ENCODE assay signal across 19 mouse cellular contexts in genomic region chr3:102022721-102023120, GRCm38 (mm10). TPM values are rescaled to one million over a fixed set of nuclear protein-coding genes. Genes with fewer than 3 reads are reported as not detected.
A peak's percentile ranks its signal among the peaks of the same experiment; 100 is the strongest.
DNase-seq lines count a peak whose midpoint lies in the region; ATAC-seq and TF ChIP-seq lines count a peak whose summit lies in the region.
"Had no signal": no experiment of that assay in that cellular context is flagged by ENCODE, and none has a peak within 500 bp of the region (broad histone marks: within the 10 kb centered on the region; RNA-seq: fewer than 3 reads in every experiment).

No protein-coding gene starts in this region.

- 0% methylated on average over 2 of the region's 2 CpGs for WGBS in embryonic facial prominence, embryonic 13.5 days
- WGBS in embryonic facial prominence, embryonic 10.5 days, result 19% methylated on average over 2 of the region's 2 CpGs
- 10% methylated on average over 2 of the region's 2 CpGs for WGBS in intestine, embryonic 15.5 days
- 10% methylated on average over 2 of the region's 2 CpGs for WGBS in intestine, postnatal 0 days
- 43% methylated on average over 2 of the region's 2 CpGs for WGBS in forebrain, embryonic 14.5 days
- WGBS in midbrain, embryonic 12.5 days, result 17% methylated on average over 1 of the region's 2 CpGs

- no peak for TF ChIP-seq CTCF in intestine, postnatal 0 days (IDR thresholded peaks at IDR 0.05; ENCODE audit: low read depth)

- no peak overlapping the region for H3K27ac ChIP-seq in embryonic facial prominence, embryonic 13.5 days
- H3K27ac ChIP-seq in embryonic facial prominence, embryonic 10.5 days (replicated peaks), result no peak overlapping the region
- no peak overlapping the region for H3K27ac ChIP-seq in intestine, embryonic 15.5 days
- no peak overlapping the region for H3K27ac ChIP-seq in intestine, postnatal 0 days (ENCODE audit: low read depth, low read length)
- H3K27ac ChIP-seq in forebrain, embryonic 14.5 days (ENCODE audit: low read depth, low read length), result peak overlapping the region; percentile 55; the same call in 1 of the 2 replicates
- peak overlapping the region; percentile 89 for H3K27ac ChIP-seq in midbrain, embryonic 12.5 days (replicated peaks)
- H3K27ac ChIP-seq: liver, embryonic 14.5 days had no signal

- DNase-seq in embryonic facial prominence, embryonic 10.5 days (ENCODE audit: low spot score), result no peak
- DNase-seq in forebrain, embryonic 14.5 days (ENCODE audit: low spot score), result no peak
- no peak for DNase-seq in adrenal gland, adult 8-10 months
- DNase-seq in spleen, postnatal 14 days (ENCODE audit: low spot score in 2 of 2), result no peak
- DNase-seq: kidney, adult 18-20 months; kidney, postnatal 14 days; lung, postnatal 10 days had no signal

- H3K9ac ChIP-seq in embryonic facial prominence, embryonic 13.5 days, result no peak overlapping the region
- H3K9ac ChIP-seq in intestine, embryonic 15.5 days, result no peak overlapping the region
- H3K9ac ChIP-seq in intestine, postnatal 0 days (ENCODE audit: low read depth, low read length), result no peak overlapping the region
- no peak overlapping the region for H3K9ac ChIP-seq in forebrain, embryonic 14.5 days (ENCODE audit: low read length)
- H3K9ac ChIP-seq in midbrain, embryonic 12.5 days (replicated peaks), result no peak overlapping the region
- H3K9ac ChIP-seq: liver, embryonic 14.5 days had no signal

- no peaks in the 10 kb centered on the region for H3K9me3 ChIP-seq in embryonic facial prominence, embryonic 13.5 days
- no peaks in the 10 kb centered on the region for H3K9me3 ChIP-seq in embryonic facial prominence, embryonic 10.5 days
- H3K9me3 ChIP-seq in intestine, embryonic 15.5 days, result no peaks in the 10 kb centered on the region
- no peaks in the 10 kb centered on the region for H3K9me3 ChIP-seq in intestine, postnatal 0 days (ENCODE audit: control insufficient read depth)
- no peaks in the 10 kb centered on the region for H3K9me3 ChIP-seq in forebrain, embryonic 14.5 days (replicated peaks; ENCODE audit: control insufficient read depth, low read length)
- H3K9me3 ChIP-seq in midbrain, embryonic 12.5 days, result no peaks in the 10 kb centered on the region

- peak overlapping the region; percentile 68; the same call in 1 of the 2 replicates for H3K4me2 ChIP-seq in embryonic facial prominence, embryonic 13.5 days
- no peak overlapping the region for H3K4me2 ChIP-seq in intestine, embryonic 15.5 days (replicated peaks)
- no peak overlapping the region for H3K4me2 ChIP-seq in intestine, postnatal 0 days (replicated peaks; ENCODE audit: low read depth)
- no peak overlapping the region for H3K4me2 ChIP-seq in forebrain, embryonic 14.5 days (ENCODE audit: low read length)
- peak overlapping the region; percentile 55; the same call in 1 of the 2 replicates for H3K4me2 ChIP-seq in midbrain, embryonic 12.5 days (replicated peaks)

- no peak for ATAC-seq in embryonic facial prominence, embryonic 13.5 days (ENCODE audit: insufficient number of reproducible peaks, insufficient read depth, low FRiP score, low TSS enrichment, low read depth)
- peak; percentile 39; the same call in 1 of the 2 replicates for ATAC-seq in intestine, embryonic 15.5 days
- ATAC-seq in intestine, postnatal 0 days, result no peak
- ATAC-seq in forebrain, embryonic 14.5 days, result no peak
- no peak for ATAC-seq in midbrain, embryonic 12.5 days (ENCODE audit: low FRiP score, low read depth)

- H3K4me1 ChIP-seq in embryonic facial prominence, embryonic 13.5 days, result peaks cover 12% of the 10 kb centered on the region
- H3K4me1 ChIP-seq in embryonic facial prominence, embryonic 10.5 days, result peaks cover 40% of the 10 kb centered on the region
- H3K4me1 ChIP-seq in intestine, embryonic 15.5 days (replicated peaks), result 0 out of 2 replicates have a peak, but pooled peaks cover 4% of the 10 kb centered on the region
- H3K4me1 ChIP-seq in intestine, postnatal 0 days (replicated peaks; ENCODE audit: control insufficient read depth, insufficient read depth, low read length), result no peaks in the 10 kb centered on the region
- peaks cover 6% of the 10 kb centered on the region; the same call in 1 of the 2 replicates for H3K4me1 ChIP-seq in forebrain, embryonic 14.5 days (ENCODE audit: control insufficient read depth, insufficient read depth, low read length)
- H3K4me1 ChIP-seq in midbrain, embryonic 12.5 days, result peaks cover 43% of the 10 kb centered on the region

- peaks cover 50% of the 10 kb centered on the region for H3K27me3 ChIP-seq in embryonic facial prominence, embryonic 13.5 days
- peaks cover 63% of the 10 kb centered on the region for H3K27me3 ChIP-seq in embryonic facial prominence, embryonic 10.5 days (replicated peaks; ENCODE audit: low read depth, poor library complexity, severe bottlenecking)
- 0 out of 2 replicates have a peak, but pooled peaks cover 4% of the 10 kb centered on the region for H3K27me3 ChIP-seq in intestine, embryonic 15.5 days (replicated peaks)
- H3K27me3 ChIP-seq in intestine, postnatal 0 days (replicated peaks; ENCODE audit: control insufficient read depth, insufficient read depth, low read length), result peaks cover 10% of the 10 kb centered on the region; the same call in 1 of the 2 replicates
- H3K27me3 ChIP-seq in forebrain, embryonic 14.5 days (replicated peaks; ENCODE audit: control insufficient read depth, insufficient read depth, low read length), result no peaks in the 10 kb centered on the region
- peaks cover 20% of the 10 kb centered on the region; the same call in 1 of the 2 replicates for H3K27me3 ChIP-seq in midbrain, embryonic 12.5 days

- H3K4me3 ChIP-seq in embryonic facial prominence, embryonic 13.5 days, result no peak overlapping the region
- no peak overlapping the region for H3K4me3 ChIP-seq in embryonic facial prominence, embryonic 10.5 days
- H3K4me3 ChIP-seq in intestine, embryonic 15.5 days (replicated peaks), result no peak overlapping the region
- H3K4me3 ChIP-seq in intestine, postnatal 0 days (ENCODE audit: low read depth, low read length), result no peak overlapping the region
- no peak overlapping the region for H3K4me3 ChIP-seq in forebrain, embryonic 14.5 days (ENCODE audit: low read depth, low read length)
- H3K4me3 ChIP-seq in midbrain, embryonic 12.5 days, result no peak overlapping the region
- H3K4me3 ChIP-seq: erythroblast, embryonic 14.5 days had no signal

- no peaks in the 10 kb centered on the region for H3K36me3 ChIP-seq in embryonic facial prominence, embryonic 13.5 days
- H3K36me3 ChIP-seq in embryonic facial prominence, embryonic 10.5 days (replicated peaks), result no peaks in the 10 kb centered on the region
- H3K36me3 ChIP-seq in intestine, embryonic 15.5 days, result no peaks in the 10 kb centered on the region
- no peaks in the 10 kb centered on the region for H3K36me3 ChIP-seq in intestine, postnatal 0 days (ENCODE audit: control insufficient read depth, insufficient read depth)
- no peaks in the 10 kb centered on the region for H3K36me3 ChIP-seq in forebrain, embryonic 14.5 days (ENCODE audit: control insufficient read depth, insufficient read depth, low read length)
- H3K36me3 ChIP-seq in midbrain, embryonic 12.5 days, result no peaks in the 10 kb centered on the region

RNA-seq across cellular contexts. Expression of gene Nhlh2, which starts 12.8 kb away (rescaled TPM):
- 2.5 and 4.2 TPM in 2 replicates for polyA plus RNA-seq in embryonic facial prominence, embryonic 13.5 days (2015; fragmentation: Nextera tagmentation; extraction: Ambion mirVana)
- 16.1 and 22.3 TPM in 2 replicates for polyA plus RNA-seq in embryonic facial prominence, embryonic 10.5 days (2016; fragmentation: Nextera tagmentation; extraction: Ambion mirVana)
- polyA plus RNA-seq in intestine, embryonic 15.5 days (2015; fragmentation: Nextera tagmentation; extraction: Ambion mirVana), result 0.06 TPM in 1 of 2 replicates, not detected in the other
- polyA plus RNA-seq in intestine, postnatal 0 days (2015; fragmentation: Nextera tagmentation; extraction: Ambion mirVana), result not detected in 2 replicates
- polyA plus RNA-seq in forebrain, embryonic 14.5 days (2014; fragmentation: Nextera tagmentation; extraction: Ambion mirVana), result 18.4 and 20.5 TPM in 2 replicates
- polyA plus RNA-seq in midbrain, embryonic 12.5 days (2016; fragmentation: Nextera tagmentation; extraction: Ambion mirVana), result 127 and 132 TPM in 2 replicates
- total RNA-seq in adrenal gland, adult 8-10 months (2022), result not detected
- total RNA-seq: gastrocnemius, postnatal 4 days; heart, postnatal 25 days; megakaryocyte-erythroid progenitor cell, adult 5-6 weeks had no signal
- polyA plus RNA-seq: erythroblast, embryonic 14.5 days; liver, embryonic 14.5 days; spleen, adult 2 months; testis, adult 2 months; urinary bladder, adult 2 months had no signal

Comparison
In these comparisons a context has a peak if more than half of its experiments do, and no peak if none do; other contexts are left out.
1. H3K27ac ChIP-seq: peak in forebrain, embryonic 14.5 days (single experiment) and midbrain, embryonic 12.5 days (single experiment); none in embryonic facial prominence, embryonic 13.5 days (single experiment), embryonic facial prominence, embryonic 10.5 days (single experiment), intestine, embryonic 15.5 days (single experiment) and intestine, postnatal 0 days (single experiment).
2. H3K4me2 ChIP-seq: peak in embryonic facial prominence, embryonic 13.5 days (single experiment) and midbrain, embryonic 12.5 days (single experiment); none in intestine, embryonic 15.5 days (single experiment), intestine, postnatal 0 days (single experiment) and forebrain, embryonic 14.5 days (single experiment).